8 mouse cellular contexts compared by ENCODE assay signal in the genomic region with DNA sequence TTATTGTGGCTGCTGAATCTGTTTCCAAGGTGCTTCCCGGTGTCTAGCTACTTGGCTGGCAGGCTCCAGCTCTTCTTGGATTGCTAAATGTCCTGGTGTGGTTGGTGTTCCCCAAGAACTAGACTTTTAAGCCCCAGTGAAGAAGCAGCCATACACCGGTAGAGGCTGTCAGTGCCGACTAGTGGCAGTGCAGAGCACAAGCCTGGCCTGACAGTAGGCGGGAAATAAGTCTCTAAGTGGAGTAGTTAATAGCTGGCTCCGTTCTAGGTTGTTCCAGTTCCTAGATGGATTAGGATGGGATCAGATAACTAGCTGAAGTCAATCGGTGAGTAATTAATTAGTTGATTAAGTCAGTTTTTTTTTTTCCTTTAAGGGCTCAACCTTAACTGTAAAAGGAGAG. TPM values are rescaled to one million over a fixed set of nuclear protein-coding genes. Genes with fewer than 3 reads are reported as not detected.
DNase-seq lines count a peak whose midpoint lies in the region; ATAC-seq and TF ChIP-seq lines count a peak whose summit lies in the region.

No protein-coding gene starts in this region.

- H3K4me1 ChIP-seq in forebrain, postnatal 0 days (ENCODE audit: insufficient read depth): peaks cover 23% of the 10 kb centered on the region
- H3K4me1 ChIP-seq in forebrain, embryonic 13.5 days: peaks cover 38% of the 10 kb centered on the region
- H3K4me1 ChIP-seq in midbrain, embryonic 11.5 days (ENCODE audit: control insufficient read depth, insufficient read depth, low read length): peaks cover 17% of the 10 kb centered on the region
- H3K4me1 ChIP-seq in midbrain, embryonic 10.5 days: peaks cover 25% of the 10 kb centered on the region
- peaks cover 36% of the 10 kb centered on the region for H3K4me1 ChIP-seq in bone marrow macrophage, adult 2 months (ENCODE audit: control insufficient read depth, insufficient read depth, low read length)
- H3K4me1 ChIP-seq in limb, embryonic 15.5 days: peaks cover 35% of the 10 kb centered on the region

- H3K36me3 ChIP-seq in forebrain, postnatal 0 days (ENCODE audit: insufficient read depth): 0 out of 2 replicates have a peak, but pooled peaks cover 3% of the 10 kb centered on the region
- peaks cover 26% of the 10 kb centered on the region for H3K36me3 ChIP-seq in forebrain, embryonic 13.5 days (ENCODE audit: poor library complexity, severe bottlenecking)
- no peaks in the 10 kb centered on the region for H3K36me3 ChIP-seq in midbrain, embryonic 11.5 days (ENCODE audit: control insufficient read depth, insufficient read depth, low read length)
- H3K36me3 ChIP-seq in midbrain, embryonic 10.5 days: peaks cover 48% of the 10 kb centered on the region
- peaks cover 24% of the 10 kb centered on the region for H3K36me3 ChIP-seq in limb, embryonic 15.5 days
- 0 out of 2 replicates have a peak, but pooled peaks cover 4% of the 10 kb centered on the region for H3K36me3 ChIP-seq in splenic B cell, adult 2 months (ENCODE audit: control insufficient read depth, insufficient read depth, low read length, poor library complexity, severe bottlenecking)

- WGBS in forebrain, postnatal 0 days: 47% methylated on average over 6 of the region's 6 CpGs
- WGBS in forebrain, embryonic 13.5 days: 58% methylated on average over 6 of the region's 6 CpGs
- 73% methylated on average over 6 of the region's 6 CpGs for WGBS in midbrain, embryonic 11.5 days
- 69% methylated on average over 6 of the region's 6 CpGs for WGBS in midbrain, embryonic 10.5 days
- 49% methylated on average over 6 of the region's 6 CpGs for WGBS in limb, embryonic 15.5 days

- TF ChIP-seq CTCF in forebrain, postnatal 0 days (IDR thresholded peaks at IDR 0.05; ENCODE audit: low read depth): peak; percentile 66
- peak; percentile 41; the same call in 1 of the 2 replicates for TF ChIP-seq CTCF in bone marrow macrophage, adult 2 months (IDR thresholded peaks at IDR 0.05; ENCODE audit: low read depth, low read length)

- no peak overlapping the region for H3K4me2 ChIP-seq in forebrain, postnatal 0 days (ENCODE audit: low read depth)
- H3K4me2 ChIP-seq in forebrain, embryonic 13.5 days: no peak overlapping the region; the same call in 1 of the 2 replicates
- H3K4me2 ChIP-seq in midbrain, embryonic 11.5 days: no peak overlapping the region
- H3K4me2 ChIP-seq in limb, embryonic 15.5 days: no peak overlapping the region

- ATAC-seq in forebrain, postnatal 0 days: no peak
- no peak for ATAC-seq in forebrain, embryonic 13.5 days
- no peak for ATAC-seq in midbrain, embryonic 11.5 days (ENCODE audit: low FRiP score)
- ATAC-seq in limb, embryonic 15.5 days (ENCODE audit: insufficient number of reproducible peaks, low FRiP score, low TSS enrichment, low read depth): no peak

- H3K27ac ChIP-seq in forebrain, postnatal 0 days (ENCODE audit: low read depth, low read length): no peak overlapping the region
- H3K27ac ChIP-seq in forebrain, embryonic 13.5 days: no peak overlapping the region
- H3K27ac ChIP-seq in midbrain, embryonic 11.5 days (ENCODE audit: low read depth, low read length): no peak overlapping the region
- H3K27ac ChIP-seq in midbrain, embryonic 10.5 days (replicated peaks): no peak overlapping the region
- no peak overlapping the region for H3K27ac ChIP-seq in bone marrow macrophage, adult 2 months (ENCODE audit: insufficient read depth, low read depth, low read length)
- H3K27ac ChIP-seq in limb, embryonic 15.5 days: peak overlapping the region; percentile 3; the same call in 1 of the 2 replicates

- no peaks in the 10 kb centered on the region for H3K9me3 ChIP-seq in forebrain, postnatal 0 days (ENCODE audit: low read length)
- no peaks in the 10 kb centered on the region for H3K9me3 ChIP-seq in forebrain, embryonic 13.5 days (replicated peaks)
- H3K9me3 ChIP-seq in midbrain, embryonic 11.5 days (ENCODE audit: control insufficient read depth, low read length): no peaks in the 10 kb centered on the region
- H3K9me3 ChIP-seq in midbrain, embryonic 10.5 days (replicated peaks): no peaks in the 10 kb centered on the region; the same call in 1 of the 2 replicates
- H3K9me3 ChIP-seq in limb, embryonic 15.5 days: no peaks in the 10 kb centered on the region

- TF ChIP-seq POLR2A in bone marrow macrophage, adult 2 months (IDR thresholded peaks at IDR 0.05; ENCODE audit: borderline replicate concordance, low read depth, low read length): no peak

- no peak overlapping the region for H3K4me3 ChIP-seq in forebrain, postnatal 0 days (ENCODE audit: low read depth, low read length)
- H3K4me3 ChIP-seq in forebrain, embryonic 13.5 days: no peak overlapping the region
- H3K4me3 ChIP-seq in midbrain, embryonic 11.5 days (ENCODE audit: low read depth, low read length): no peak overlapping the region
- H3K4me3 ChIP-seq in midbrain, embryonic 10.5 days: no peak overlapping the region
- no peak overlapping the region for H3K4me3 ChIP-seq in bone marrow macrophage, adult 2 months (ENCODE audit: insufficient read depth, low read length)
- H3K4me3 ChIP-seq in limb, embryonic 15.5 days: no peak overlapping the region

- no peaks in the 10 kb centered on the region for H3K27me3 ChIP-seq in forebrain, postnatal 0 days (ENCODE audit: insufficient read depth, low read length)
- H3K27me3 ChIP-seq in forebrain, embryonic 13.5 days: no peaks in the 10 kb centered on the region
- H3K27me3 ChIP-seq in midbrain, embryonic 11.5 days (ENCODE audit: control insufficient read depth, insufficient read depth, low read length): no peaks in the 10 kb centered on the region
- H3K27me3 ChIP-seq in midbrain, embryonic 10.5 days (ENCODE audit: low read depth, poor library complexity, severe bottlenecking): no peaks in the 10 kb centered on the region
- no peaks in the 10 kb centered on the region for H3K27me3 ChIP-seq in limb, embryonic 15.5 days
- no peaks in the 10 kb centered on the region for H3K27me3 ChIP-seq in splenic B cell, adult 2 months (ENCODE audit: control insufficient read depth, insufficient read depth, low read length, poor library complexity, severe bottlenecking)

- peak; percentile 30 for DNase-seq in forebrain, postnatal 0 days
- DNase-seq in midbrain, embryonic 11.5 days (ENCODE audit: low spot score, missing footprints): peak; percentile 85
- DNase-seq in midbrain, embryonic 10.5 days (ENCODE audit: low spot score): no peak
- peak; percentile 62 for DNase-seq in splenic B cell, adult 2 months (ENCODE audit: low read depth, low spot score)
- DNase-seq in layer of hippocampus, adult 8-10 months (ENCODE audit: low spot score in 2 of 2): no peak

- H3K9ac ChIP-seq in forebrain, postnatal 0 days: no peak overlapping the region
- H3K9ac ChIP-seq in forebrain, embryonic 13.5 days: no peak overlapping the region
- no peak overlapping the region for H3K9ac ChIP-seq in midbrain, embryonic 11.5 days (ENCODE audit: low read length)
- no peak overlapping the region for H3K9ac ChIP-seq in limb, embryonic 15.5 days

RNA-seq across cellular contexts. Expression of a gene that starts 3.9 kb away (rescaled TPM):
- 20.0 and 24.2 TPM in 2 replicates for total RNA-seq in forebrain, postnatal 0 days (2014; rRNA removed)
- polyA plus RNA-seq in forebrain, postnatal 0 days (2015; fragmentation: Nextera tagmentation; extraction: Ambion mirVana): 15.2 and 15.7 TPM in 2 replicates
- polyA plus RNA-seq in forebrain, embryonic 13.5 days (2015; fragmentation: Nextera tagmentation; extraction: Ambion mirVana): 17.6 and 19.0 TPM in 2 replicates
- polyA plus RNA-seq in midbrain, embryonic 11.5 days (2014; fragmentation: Nextera tagmentation; extraction: Ambion mirVana): 24.0 and 25.6 TPM in 2 replicates
- 21.3 and 21.7 TPM in 2 replicates for polyA plus RNA-seq in midbrain, embryonic 10.5 days (2016; fragmentation: Nextera tagmentation; extraction: Ambion mirVana)
- 8.7 and 10.3 TPM in 2 replicates for polyA plus RNA-seq in bone marrow macrophage, adult 2 months (2012; ENCODE audit: insufficient read depth, insufficient read length, missing spikeins)
- 12.5 and 13.4 TPM in 2 replicates for polyA plus RNA-seq in limb, embryonic 15.5 days (2015; fragmentation: Nextera tagmentation; extraction: Ambion mirVana)
- 10 to 100 TPM; 11.9 to 14.7 (median 13.0) TPM for total RNA-seq in layer of hippocampus, adult 8-10 months (2022)

RNA-seq across cellular contexts. Expression of a gene that starts 40.3 kb away (rescaled TPM):
- total RNA-seq in forebrain, postnatal 0 days (2014; rRNA removed): 18.8 and 23.9 TPM in 2 replicates
- polyA plus RNA-seq in forebrain, postnatal 0 days (2015; fragmentation: Nextera tagmentation; extraction: Ambion mirVana): 17.5 and 24.4 TPM in 2 replicates
- polyA plus RNA-seq in forebrain, embryonic 13.5 days (2015; fragmentation: Nextera tagmentation; extraction: Ambion mirVana): 49.8 and 51.4 TPM in 2 replicates
- polyA plus RNA-seq in midbrain, embryonic 11.5 days (2014; fragmentation: Nextera tagmentation; extraction: Ambion mirVana): 46.7 and 50.7 TPM in 2 replicates
- polyA plus RNA-seq in midbrain, embryonic 10.5 days (2016; fragmentation: Nextera tagmentation; extraction: Ambion mirVana): 48.9 and 49.4 TPM in 2 replicates
- polyA plus RNA-seq in bone marrow macrophage, adult 2 months (2012; ENCODE audit: insufficient read depth, insufficient read length, missing spikeins): 52.0 and 53.4 TPM in 2 replicates
- polyA plus RNA-seq in limb, embryonic 15.5 days (2015; fragmentation: Nextera tagmentation; extraction: Ambion mirVana): 43.4 and 50.1 TPM in 2 replicates
- 10 to 100 TPM; 32.4 to 45.3 (median 38.4) TPM for total RNA-seq in layer of hippocampus, adult 8-10 months (2022)

RNA-seq across cellular contexts. Expression of a gene that starts 40.4 kb away (rescaled TPM):
- total RNA-seq in forebrain, postnatal 0 days (2014; rRNA removed): 11.5 and 17.6 TPM in 2 replicates
- polyA plus RNA-seq in forebrain, postnatal 0 days (2015; fragmentation: Nextera tagmentation; extraction: Ambion mirVana): 5.3 and 6.1 TPM in 2 replicates
- 19.1 and 19.2 TPM in 2 replicates for polyA plus RNA-seq in forebrain, embryonic 13.5 days (2015; fragmentation: Nextera tagmentation; extraction: Ambion mirVana)
- polyA plus RNA-seq in midbrain, embryonic 11.5 days (2014; fragmentation: Nextera tagmentation; extraction: Ambion mirVana): 27.7 and 30.5 TPM in 2 replicates
- 29.0 and 32.0 TPM in 2 replicates for polyA plus RNA-seq in midbrain, embryonic 10.5 days (2016; fragmentation: Nextera tagmentation; extraction: Ambion mirVana)
- polyA plus RNA-seq in bone marrow macrophage, adult 2 months (2012; ENCODE audit: insufficient read depth, insufficient read length, missing spikeins): 15.7 and 16.8 TPM in 2 replicates
- polyA plus RNA-seq in limb, embryonic 15.5 days (2015; fragmentation: Nextera tagmentation; extraction: Ambion mirVana): 16.3 and 16.9 TPM in 2 replicates
- 10 to 100 TPM; 17.8 to 28.3 (median 22.7) TPM for total RNA-seq in layer of hippocampus, adult 8-10 months (2022)

Comparison
In these comparisons a context has a peak if more than half of its experiments do, and no peak if none do; other contexts are left out.
1. DNase-seq: peak in forebrain, postnatal 0 days (single experiment), midbrain, embryonic 11.5 days (single experiment) and splenic B cell, adult 2 months (single experiment); none in midbrain, embryonic 10.5 days (single experiment) and layer of hippocampus, adult 8-10 months (0 of 2).